29 mouse cellular contexts compared by ENCODE assay signal in genomic region chr5:14728676-14729253, GRCm38 (mm10).
DNase-seq lines count a peak whose midpoint lies in the region; ATAC-seq and TF ChIP-seq lines count a peak whose summit lies in the region.
"Had no signal": no experiment of that assay in that cellular context is flagged by ENCODE, and none has a peak within 500 bp of the region (broad histone marks: within the 10 kb centered on the region; RNA-seq: fewer than 3 reads in every experiment).

No protein-coding gene starts in this region.

- no peak overlapping the region for H3K9ac ChIP-seq in midbrain, embryonic 11.5 days (ENCODE audit: low read length)
- H3K9ac ChIP-seq in midbrain, embryonic 14.5 days (replicated peaks; ENCODE audit: low read length): no peak overlapping the region
- H3K9ac ChIP-seq in MEL (ENCODE audit: control insufficient read depth, low read depth, low read length, poor library complexity, severe bottlenecking): no peak overlapping the region
- no peak overlapping the region for H3K9ac ChIP-seq in stomach, postnatal 0 days (ENCODE audit: low read length)
- H3K9ac ChIP-seq: forebrain, embryonic 13.5 days; heart, embryonic 12.5 days; heart, embryonic 15.5 days; hindbrain, embryonic 14.5 days had no signal

- no peak for TF ChIP-seq EP300 in MEL (IDR thresholded peaks at IDR 0.05; ENCODE audit: low read depth in 1 of 2, low read length in 2 of 2)
- TF ChIP-seq EP300 in stomach, postnatal 0 days (optimal IDR thresholded peaks at IDR 0.05): no peak

- no peaks in the 10 kb centered on the region for H3K4me1 ChIP-seq in midbrain, embryonic 11.5 days (ENCODE audit: control insufficient read depth, insufficient read depth, low read length)
- no peaks in the 10 kb centered on the region for H3K4me1 ChIP-seq in midbrain, embryonic 14.5 days (ENCODE audit: control insufficient read depth, insufficient read depth, low read length)
- no peaks in the 10 kb centered on the region for H3K4me1 ChIP-seq in MEL (ENCODE audit: control insufficient read depth in 1 of 2, insufficient read depth in 2 of 2, low read length in 2 of 2)
- no peaks in the 10 kb centered on the region for H3K4me1 ChIP-seq in stomach, postnatal 0 days (replicated peaks; ENCODE audit: control insufficient read depth, insufficient read depth)
- H3K4me1 ChIP-seq: forebrain, embryonic 13.5 days; heart, embryonic 12.5 days; heart, embryonic 15.5 days had no signal

- no peaks in the 10 kb centered on the region for H3K36me3 ChIP-seq in midbrain, embryonic 11.5 days (ENCODE audit: control insufficient read depth, insufficient read depth, low read length)
- no peaks in the 10 kb centered on the region for H3K36me3 ChIP-seq in midbrain, embryonic 14.5 days (ENCODE audit: control insufficient read depth, insufficient read depth, low read length)
- H3K36me3 ChIP-seq in MEL (ENCODE audit: control insufficient read depth in 1 of 2, insufficient read depth in 2 of 2, low read length in 2 of 2): no peaks in the 10 kb centered on the region
- no peaks in the 10 kb centered on the region for H3K36me3 ChIP-seq in stomach, postnatal 0 days (ENCODE audit: control insufficient read depth, insufficient read depth, low read length)
- H3K36me3 ChIP-seq: G1E; heart, embryonic 12.5 days; heart, embryonic 15.5 days had no signal

- no peaks in the 10 kb centered on the region for H3K27me3 ChIP-seq in midbrain, embryonic 11.5 days (ENCODE audit: control insufficient read depth, insufficient read depth, low read length)
- H3K27me3 ChIP-seq in midbrain, embryonic 14.5 days (ENCODE audit: control insufficient read depth, insufficient read depth, low read length): no peaks in the 10 kb centered on the region
- no peaks in the 10 kb centered on the region for H3K27me3 ChIP-seq in MEL (ENCODE audit: control insufficient read depth in 1 of 2, insufficient read depth in 2 of 2, low read length in 2 of 2)
- no peaks in the 10 kb centered on the region for H3K27me3 ChIP-seq in stomach, postnatal 0 days (ENCODE audit: control insufficient read depth, insufficient read depth, low read length)
- H3K27me3 ChIP-seq: CH12.LX; forebrain, embryonic 13.5 days; heart, embryonic 12.5 days; heart, embryonic 15.5 days had no signal

- TF ChIP-seq RAD21 in MEL (IDR thresholded peaks at IDR 0.05; ENCODE audit: low read depth, low read length): no peak

- intact Hi-C loops in left cerebral cortex, postnatal 14 days (cut with DNase I): no loop called here
- intact Hi-C loops in heart, postnatal 10 days (cut with DNase I): no loop called here

- no peak for TF ChIP-seq CTCF in MEL (IDR thresholded peaks at IDR 0.05 in 2 of 3, conservative IDR thresholded peaks at IDR 0.05 in 1 of 3; ENCODE audit: control insufficient read depth in 1 of 3, insufficient read depth in 1 of 3, low read depth in 2 of 3, low read length in 3 of 3, poor library complexity in 1 of 3, severe bottlenecking in 1 of 3)
- no peak for TF ChIP-seq CTCF in stomach, postnatal 0 days (IDR thresholded peaks at IDR 0.05; ENCODE audit: low read depth)

- no peak overlapping the region for H3K27ac ChIP-seq in midbrain, embryonic 11.5 days (ENCODE audit: low read depth, low read length)
- no peak overlapping the region for H3K27ac ChIP-seq in midbrain, embryonic 14.5 days (replicated peaks; ENCODE audit: low read depth, low read length)
- H3K27ac ChIP-seq in MEL (ENCODE audit: control insufficient read depth, low read depth, low read length): no peak overlapping the region
- no peak overlapping the region for H3K27ac ChIP-seq in stomach, postnatal 0 days (replicated peaks)
- H3K27ac ChIP-seq: forebrain, embryonic 13.5 days; heart, embryonic 15.5 days; hindbrain, embryonic 14.5 days; hindbrain, postnatal 0 days had no signal

- no peak for ATAC-seq in midbrain, embryonic 11.5 days (ENCODE audit: low FRiP score)
- ATAC-seq in midbrain, embryonic 14.5 days (ENCODE audit: low FRiP score, low TSS enrichment): no peak
- 0 out of 2 replicates have a peak, but pooled peaks have one; percentile 32 for ATAC-seq in stomach, postnatal 0 days (ENCODE audit: low FRiP score, low TSS enrichment)
- ATAC-seq: activated CD4-positive, CD25-positive, alpha-beta regulatory T cell, adult 4 months; forebrain, embryonic 13.5 days; forebrain, embryonic 16.5 days; hindbrain, postnatal 0 days; inflammation-experienced regulatory T-cells, adult 6 months; intestine, embryonic 16.5 days had no signal

- no peaks in the 10 kb centered on the region for H3K79me2 ChIP-seq in MEL (ENCODE audit: control insufficient read depth, insufficient read depth, low read length, poor library complexity)

- WGBS in midbrain, embryonic 11.5 days: 83% methylated on average over 3 of the region's 3 CpGs
- WGBS in midbrain, embryonic 14.5 days: 90% methylated on average over 3 of the region's 3 CpGs
- 50% methylated on average over 3 of the region's 3 CpGs for WGBS in stomach, postnatal 0 days

- no peak overlapping the region for H3K4me3 ChIP-seq in midbrain, embryonic 11.5 days (ENCODE audit: low read depth, low read length)
- no peak overlapping the region for H3K4me3 ChIP-seq in midbrain, embryonic 14.5 days (replicated peaks; ENCODE audit: low read depth, low read length)
- no peak overlapping the region for H3K4me3 ChIP-seq in MEL (ENCODE audit: control insufficient read depth in 1 of 2, insufficient read depth in 1 of 2, low read depth in 2 of 2, low read length in 2 of 2)
- no peak overlapping the region for H3K4me3 ChIP-seq in stomach, postnatal 0 days (ENCODE audit: low read depth, low read length)
- H3K4me3 ChIP-seq: forebrain, embryonic 13.5 days; heart, embryonic 12.5 days; heart, embryonic 15.5 days had no signal

- no peak for TF ChIP-seq POLR2A in MEL (IDR thresholded peaks at IDR 0.05; ENCODE audit: control insufficient read depth in 1 of 2, insufficient read depth in 1 of 2, low read depth in 1 of 2, low read length in 2 of 2, poor library complexity in 1 of 2)

- DNase-seq in midbrain, embryonic 11.5 days (ENCODE audit: low spot score, missing footprints): peak; percentile 2
- no peak for DNase-seq in midbrain, embryonic 14.5 days
- peak; percentile 9 for DNase-seq in MEL (ENCODE audit: low read depth, low spot score)
- DNase-seq in fibroblast of lung, adult 2 months (ENCODE audit: low read depth): peak; percentile 15
- peak; percentile 14 for DNase-seq in stomach, postnatal 0 days (ENCODE audit: low spot score)
- no peak for DNase-seq in left cerebral cortex, postnatal 14 days (ENCODE audit: low spot score in 2 of 2)
- no peak for DNase-seq in adrenal gland, postnatal 10 days
- no peak for DNase-seq in heart, postnatal 10 days
- DNase-seq: adrenal gland, adult 8-10 months; adrenal gland, postnatal 36 days; cerebellum, adult 18-20 months; cerebellum, adult 9-10 months; cerebellum, postnatal 14 days; gastrocnemius, postnatal 10 days; gastrocnemius, postnatal 36 days; heart, adult 11 months; heart, postnatal 14 days; heart, postnatal 4 days had no signal

- no peaks in the 10 kb centered on the region for H3K9me3 ChIP-seq in midbrain, embryonic 11.5 days (ENCODE audit: control insufficient read depth, low read length)
- H3K9me3 ChIP-seq in midbrain, embryonic 14.5 days (ENCODE audit: control insufficient read depth, low read length): no peaks in the 10 kb centered on the region
- H3K9me3 ChIP-seq in MEL (replicated peaks; ENCODE audit: insufficient read depth, low read length): no peaks in the 10 kb centered on the region
- no peaks in the 10 kb centered on the region for H3K9me3 ChIP-seq in stomach, postnatal 0 days (ENCODE audit: control insufficient read depth, low read length)
- H3K9me3 ChIP-seq: forebrain, embryonic 13.5 days; G1E; heart, embryonic 15.5 days had no signal

- no peak overlapping the region for H3K4me2 ChIP-seq in midbrain, embryonic 11.5 days
- H3K4me2 ChIP-seq in midbrain, embryonic 14.5 days (ENCODE audit: low read length): no peak overlapping the region
- no peak overlapping the region for H3K4me2 ChIP-seq in stomach, postnatal 0 days (replicated peaks; ENCODE audit: low read depth)
- H3K4me2 ChIP-seq: forebrain, embryonic 13.5 days; heart, embryonic 12.5 days; heart, embryonic 15.5 days; hindbrain, embryonic 14.5 days had no signal

TF ChIP-seq in MEL, 35 proteins besides CTCF, POLR2A, EP300 and RAD21:
- TF ChIP-seq HCFC1 (IDR thresholded peaks at IDR 0.05; ENCODE audit: low read depth, low read length) (no peak), CHD2 (IDR thresholded peaks at IDR 0.05; ENCODE audit: low read length) (no peak), TAL1 (IDR thresholded peaks at IDR 0.05; ENCODE audit: low read length) (no peak)

Comparison
In these comparisons a context has a peak if more than half of its experiments do, and no peak if none do; other contexts are left out.
1. DNase-seq: peak in midbrain, embryonic 11.5 days (single experiment), MEL (single experiment), fibroblast of lung, adult 2 months (single experiment) and stomach, postnatal 0 days (single experiment); none in midbrain, embryonic 14.5 days (single experiment), left cerebral cortex, postnatal 14 days (0 of 2), adrenal gland, postnatal 10 days (single experiment) and heart, postnatal 10 days (0 of 2).